Mouse (Mus musculus): ENCODE measurements around the gene Nynrin. TPM values are rescaled to one million over a fixed set of nuclear protein-coding genes. Genes with fewer than 3 reads are reported as not detected.

The Nynrin gene
- polyA plus RNA-seq, 1 experiment from 2014 or later, result 9.3 TPM

DNA sequence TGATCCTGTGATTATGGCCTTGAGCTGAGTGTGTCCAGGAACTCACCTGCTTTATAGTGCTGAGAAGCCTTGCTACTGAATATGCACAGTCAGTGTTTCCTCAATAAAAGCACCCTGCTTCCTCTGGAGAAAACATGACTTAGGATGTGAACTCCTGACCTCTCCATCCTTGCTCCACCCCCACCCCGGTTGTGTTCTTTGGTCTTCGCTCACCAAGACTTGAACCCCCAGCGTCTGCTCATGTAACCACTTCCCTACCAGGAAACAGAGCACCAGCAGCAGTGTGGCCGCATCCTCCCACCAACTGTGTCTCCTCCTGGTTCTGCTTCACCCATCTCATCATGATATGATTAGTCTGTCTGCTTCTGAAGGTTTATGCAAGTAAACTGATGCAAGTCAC lies 59.6 kb downstream of the Nynrin start:
- no peaks in the 10 kb centered on the region for H3K9me3 ChIP-seq (replicated peaks)
- H3K4me3 ChIP-seq, result no peak overlapping the region
- no peaks in the 10 kb centered on the region for H3K36me3 ChIP-seq (ENCODE audit: poor library complexity, severe bottlenecking)
- ATAC-seq, result no peak
- H3K4me1 ChIP-seq, result no peaks in the 10 kb centered on the region
- no peak overlapping the region for H3K4me2 ChIP-seq
- 65% methylated on average over 4 of the region's 4 CpGs for WGBS
- no peaks in the 10 kb centered on the region for H3K27me3 ChIP-seq
- no peak overlapping the region for H3K9ac ChIP-seq
- no peak overlapping the region for H3K27ac ChIP-seq

DNA sequence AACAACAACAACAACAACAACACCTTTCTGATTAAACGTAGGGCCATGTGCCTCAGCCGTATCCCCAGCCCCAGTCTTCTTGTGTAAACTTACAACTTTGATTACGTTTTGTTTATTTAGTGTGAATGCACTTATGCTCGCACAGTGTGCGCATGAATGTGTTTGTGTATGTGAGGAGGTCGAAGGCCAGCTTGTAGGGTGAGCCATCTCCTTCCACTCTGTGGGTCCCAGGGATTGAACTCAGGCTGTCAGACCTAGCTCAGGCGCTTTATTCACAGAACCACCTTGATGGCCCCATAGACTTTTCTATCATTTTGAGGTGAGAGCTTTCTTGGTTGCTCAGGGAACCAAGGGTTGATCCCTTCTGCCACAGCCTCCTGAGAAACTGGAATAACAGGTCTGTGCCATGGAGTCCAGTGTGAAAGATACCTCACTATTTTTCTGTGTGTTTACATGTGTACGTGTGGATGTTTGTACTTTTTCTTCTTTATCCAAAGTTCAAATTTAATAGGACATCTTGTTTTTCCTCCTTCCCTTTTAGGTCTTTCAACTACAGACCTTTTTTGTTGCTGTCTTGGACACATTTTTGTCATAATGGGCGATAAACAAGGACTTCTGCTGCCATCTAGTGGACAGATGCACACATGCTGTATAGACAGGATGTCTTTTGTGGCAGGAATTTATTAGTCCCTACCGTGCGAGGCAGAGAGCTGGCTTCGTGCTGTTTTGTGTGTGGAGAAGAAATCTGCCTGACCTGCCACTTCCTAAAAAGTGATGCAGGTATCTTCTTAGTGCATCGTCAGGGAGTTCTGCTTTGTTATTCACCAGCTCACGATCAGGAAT lies 64.7 kb downstream of the Nynrin start:
- no peaks in the 10 kb centered on the region for H3K27me3 ChIP-seq
- H3K4me1 ChIP-seq, result no peaks in the 10 kb centered on the region
- H3K4me2 ChIP-seq, result peak overlapping the region; percentile 36; the same call in 1 of the 2 replicates
- ATAC-seq, result peak; percentile 90
- H3K9ac ChIP-seq, result peak overlapping the region; percentile 48; the same call in 1 of the 2 replicates
- H3K27ac ChIP-seq, result no peak overlapping the region
- H3K4me3 ChIP-seq, result no peak overlapping the region
- no peaks in the 10 kb centered on the region for H3K36me3 ChIP-seq (ENCODE audit: poor library complexity, severe bottlenecking)
- H3K9me3 ChIP-seq (replicated peaks), result no peaks in the 10 kb centered on the region
- 43% methylated on average over 14 of the region's 14 CpGs for WGBS

DNA sequence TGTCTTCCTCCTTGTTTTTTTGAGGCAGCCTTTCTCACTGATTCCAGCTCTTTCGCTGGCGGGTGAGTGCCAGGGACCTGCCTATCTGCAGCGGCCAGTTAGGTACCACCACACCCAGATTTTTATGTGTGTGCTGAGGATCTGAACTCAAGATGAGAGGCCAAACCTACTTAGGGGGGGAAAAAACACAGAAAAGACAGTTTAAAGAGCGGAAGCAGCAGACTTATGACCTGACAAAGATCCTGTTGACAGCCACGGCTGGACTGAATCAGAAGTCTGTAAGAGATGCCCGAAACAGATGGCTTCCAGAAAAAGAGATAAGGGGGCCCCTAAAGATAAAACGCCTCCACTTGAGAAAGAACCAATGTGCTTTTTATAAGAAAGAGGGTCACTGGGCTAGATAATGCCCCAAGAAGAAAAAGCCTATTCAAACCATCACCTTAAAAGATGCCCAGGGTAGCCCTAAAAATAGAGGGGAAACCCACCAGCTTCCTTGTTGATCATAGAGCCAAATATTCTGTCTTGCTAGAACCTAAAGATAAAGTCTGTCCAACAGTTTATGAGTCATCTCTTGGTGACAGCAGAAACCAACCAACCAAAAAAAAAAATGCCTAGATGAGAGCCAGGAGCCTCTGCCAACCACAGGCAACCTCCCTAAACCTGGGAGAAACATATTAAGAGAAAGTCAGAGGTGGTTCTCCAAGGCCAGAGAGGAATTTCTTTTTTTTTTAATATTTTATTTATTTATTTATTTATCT lies 68.8 kb downstream of the Nynrin start:
- no peaks in the 10 kb centered on the region for H3K4me1 ChIP-seq

More for the DNA sequence above, 68.8 kb downstream of the Nynrin start:
- no peak overlapping the region for H3K4me3 ChIP-seq
- ATAC-seq, result no peak
- no peak overlapping the region for H3K4me2 ChIP-seq
- no peaks in the 10 kb centered on the region for H3K27me3 ChIP-seq
- H3K9me3 ChIP-seq (replicated peaks), result no peaks in the 10 kb centered on the region
- H3K9ac ChIP-seq, result no peak overlapping the region
- WGBS, result 89% methylated on average over 7 of the region's 7 CpGs
- H3K36me3 ChIP-seq (ENCODE audit: poor library complexity, severe bottlenecking), result no peaks in the 10 kb centered on the region
- no peak overlapping the region for H3K27ac ChIP-seq

Other genes starting within 250 kb of the Nynrin start
- gene Rec8, start 236.0 kb upstream of the Nynrin start, polyA plus RNA-seq (2015; fragmentation: Nextera tagmentation; extraction: Ambion mirVana), result 7.9 and 9.3 TPM in 2 replicates
- 65.5 and 76.0 TPM in 2 replicates for gene Ipo4, start 218.1 kb upstream of the Nynrin start, polyA plus RNA-seq (2015; fragmentation: Nextera tagmentation; extraction: Ambion mirVana)
- gene Gm49378, start 216.1 kb upstream of the Nynrin start, polyA plus RNA-seq (2015; fragmentation: Nextera tagmentation; extraction: Ambion mirVana), result 1.1 and 1.5 TPM in 2 replicates
- gene Tm9sf1, start 210.2 kb upstream of the Nynrin start, polyA plus RNA-seq (2015; fragmentation: Nextera tagmentation; extraction: Ambion mirVana), result 64.3 and 71.3 TPM in 2 replicates
- gene Tssk4, start 203.8 kb upstream of the Nynrin start, polyA plus RNA-seq (2015; fragmentation: Nextera tagmentation; extraction: Ambion mirVana), result 0.57 and 0.67 TPM in 2 replicates
- 66.3 and 70.1 TPM in 2 replicates for gene Mdp1, start 193.5 kb upstream of the Nynrin start, polyA plus RNA-seq (2015; fragmentation: Nextera tagmentation; extraction: Ambion mirVana)
- 57.5 and 60.4 TPM in 2 replicates for gene Gmpr2, start 182.1 kb upstream of the Nynrin start, polyA plus RNA-seq (2015; fragmentation: Nextera tagmentation; extraction: Ambion mirVana)
- 665 and 692 TPM in 2 replicates for gene Nedd8, start 181.9 kb upstream of the Nynrin start, polyA plus RNA-seq (2015; fragmentation: Nextera tagmentation; extraction: Ambion mirVana)
- gene Tinf2, start 172.2 kb upstream of the Nynrin start, polyA plus RNA-seq (2015; fragmentation: Nextera tagmentation; extraction: Ambion mirVana), result 45.1 and 51.6 TPM in 2 replicates
- gene Tgm1, start 140.1 kb upstream of the Nynrin start, polyA plus RNA-seq (2015; fragmentation: Nextera tagmentation; extraction: Ambion mirVana), result 0.13 and 0.21 TPM in 2 replicates
- gene Rabggta, start 131.7 kb upstream of the Nynrin start, polyA plus RNA-seq (2015; fragmentation: Nextera tagmentation; extraction: Ambion mirVana), result 33.5 and 37.8 TPM in 2 replicates
- 77.1 and 78.8 TPM in 2 replicates for gene Dhrs1, start 108.3 kb upstream of the Nynrin start, polyA plus RNA-seq (2015; fragmentation: Nextera tagmentation; extraction: Ambion mirVana)
- 44.4 and 46.4 TPM in 2 replicates for gene Nop9, start 108.3 kb upstream of the Nynrin start, polyA plus RNA-seq (2015; fragmentation: Nextera tagmentation; extraction: Ambion mirVana)
- gene Cideb, start 95.6 kb upstream of the Nynrin start, polyA plus RNA-seq (2015; fragmentation: Nextera tagmentation; extraction: Ambion mirVana), result 0.20 and 0.23 TPM in 2 replicates
- 0.18 and 0.29 TPM in 2 replicates for gene Ltb4r2, start 92.6 kb upstream of the Nynrin start, polyA plus RNA-seq (2015; fragmentation: Nextera tagmentation; extraction: Ambion mirVana)
- 0.45 TPM in 1 of 2 replicates, not detected in the other for gene Ltb4r1, start 88.0 kb upstream of the Nynrin start, polyA plus RNA-seq (2015; fragmentation: Nextera tagmentation; extraction: Ambion mirVana)
- gene Adcy4, start 69.9 kb upstream of the Nynrin start, polyA plus RNA-seq (2015; fragmentation: Nextera tagmentation; extraction: Ambion mirVana), result 3.6 and 5.4 TPM in 2 replicates
- gene Ripk3, start 65.1 kb upstream of the Nynrin start, polyA plus RNA-seq (2015; fragmentation: Nextera tagmentation; extraction: Ambion mirVana), result 2.1 and 2.4 TPM in 2 replicates
- 17.0 and 18.9 TPM in 2 replicates for gene Nfatc4, start 30.9 kb upstream of the Nynrin start, polyA plus RNA-seq (2015; fragmentation: Nextera tagmentation; extraction: Ambion mirVana)
- 0.08 and 0.18 TPM in 2 replicates for gene Cbln3, start 30.4 kb downstream of the Nynrin start, polyA plus RNA-seq (2015; fragmentation: Nextera tagmentation; extraction: Ambion mirVana)
- gene Khnyn, start 30.9 kb downstream of the Nynrin start, polyA plus RNA-seq (2015; fragmentation: Nextera tagmentation; extraction: Ambion mirVana), result 9.6 and 10.8 TPM in 2 replicates
- 71.0 and 72.3 TPM in 2 replicates for gene Sdr39u1, start 46.3 kb downstream of the Nynrin start, polyA plus RNA-seq (2015; fragmentation: Nextera tagmentation; extraction: Ambion mirVana)
- gene Cma1, start 90.7 kb downstream of the Nynrin start, polyA plus RNA-seq (2015; fragmentation: Nextera tagmentation; extraction: Ambion mirVana), result not detected in 2 replicates
- not detected in 2 replicates for gene Cma2, start 97.0 kb downstream of the Nynrin start, polyA plus RNA-seq (2015; fragmentation: Nextera tagmentation; extraction: Ambion mirVana)
- gene Mcpt1, start 164.0 kb downstream of the Nynrin start, polyA plus RNA-seq (2015; fragmentation: Nextera tagmentation; extraction: Ambion mirVana), result not detected in 2 replicates
- gene Mcpt9, start 176.5 kb downstream of the Nynrin start, polyA plus RNA-seq (2015; fragmentation: Nextera tagmentation; extraction: Ambion mirVana), result not detected in 2 replicates
- not detected in 2 replicates for gene Mcpt2, start 188.0 kb downstream of the Nynrin start, polyA plus RNA-seq (2015; fragmentation: Nextera tagmentation; extraction: Ambion mirVana)
- gene Mcpt4, start 208.3 kb downstream of the Nynrin start, polyA plus RNA-seq (2015; fragmentation: Nextera tagmentation; extraction: Ambion mirVana), result not detected in 2 replicates
- not detected in 2 replicates for gene Mcpt8, start 231.3 kb downstream of the Nynrin start, polyA plus RNA-seq (2015; fragmentation: Nextera tagmentation; extraction: Ambion mirVana)
- not detected in 2 replicates for gene Ctsg, start 248.6 kb downstream of the Nynrin start, polyA plus RNA-seq (2015; fragmentation: Nextera tagmentation; extraction: Ambion mirVana)

Measured in forebrain, embryonic 13.5 days (tissue).